Mouse (Mus musculus): ENCODE results near the gene Zmiz2. TPM values are rescaled to one million over a fixed set of nuclear protein-coding genes. Genes with fewer than 3 reads are reported as not detected.
"Not testable (repeated sequence)": the region's sequence is repeated elsewhere in the genome, so short reads cannot be mapped to it uniquely, and the experiment has no call there.

The Zmiz2 gene
- 22.6 and 25.2 TPM in 2 replicates for polyA plus RNA-seq (2016; fragmentation: Nextera tagmentation; extraction: Ambion mirVana)

DNA sequence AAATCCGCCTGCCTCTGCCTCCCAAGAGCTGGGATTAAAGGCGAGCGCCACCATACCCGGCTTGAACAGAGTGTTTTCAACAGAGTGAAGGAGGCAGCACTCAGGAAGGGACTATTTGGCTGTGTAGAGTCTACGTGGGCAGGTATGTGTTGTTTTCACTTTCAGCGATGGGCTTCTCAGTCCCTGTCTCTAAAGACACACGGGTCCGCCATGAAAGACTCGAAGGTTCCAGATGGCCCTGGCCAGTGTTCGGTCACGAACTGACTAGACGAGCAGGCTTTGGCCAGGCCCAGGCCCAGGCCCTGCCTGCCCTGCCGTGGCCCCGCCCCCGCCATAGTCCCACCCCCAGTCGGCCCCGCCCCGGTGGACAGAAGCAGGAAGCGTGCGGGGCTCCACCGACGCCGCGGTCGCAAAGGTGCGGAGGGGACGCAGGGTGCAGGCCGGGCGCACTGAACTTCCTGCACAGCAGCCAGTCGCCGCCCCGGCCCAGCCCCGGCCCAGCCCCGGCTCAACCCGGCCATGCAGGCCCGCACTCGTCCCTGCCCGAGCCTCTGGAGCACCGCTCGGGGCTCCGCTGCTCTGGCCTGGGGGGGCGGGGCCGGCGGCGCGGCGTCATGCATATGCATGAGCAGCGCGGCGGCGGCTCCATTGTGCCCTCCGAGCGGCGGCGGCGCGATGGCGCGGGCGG, at the start of gene Zmiz2:
Zmiz2 (plus strand) TSS at position 349 of the 688 bp plus-strand sequence.
- peak; percentile 98 for ATAC-seq (ENCODE audit: low FRiP score, low read depth)
- no peaks in the 10 kb centered on the region for H3K9me3 ChIP-seq
- peak within 1 kb of the TSS; percentile 96 for H3K4me3 ChIP-seq
- peak within 1 kb of the TSS; percentile 84 for H3K4me2 ChIP-seq (replicated peaks)
- H3K9ac ChIP-seq (replicated peaks): peak within 1 kb of the TSS; percentile 91
- peak within 1 kb of the TSS; percentile 94 for H3K27ac ChIP-seq (replicated peaks)
- peaks cover 16% of the 10 kb centered on the region; the same call in 1 of the 2 replicates for H3K36me3 ChIP-seq
- 8% methylated on average over 49 of the region's 60 CpGs for WGBS
- no peaks in the 10 kb centered on the region for H3K27me3 ChIP-seq
- peaks cover 24% of the 10 kb centered on the region for H3K4me1 ChIP-seq

DNA sequence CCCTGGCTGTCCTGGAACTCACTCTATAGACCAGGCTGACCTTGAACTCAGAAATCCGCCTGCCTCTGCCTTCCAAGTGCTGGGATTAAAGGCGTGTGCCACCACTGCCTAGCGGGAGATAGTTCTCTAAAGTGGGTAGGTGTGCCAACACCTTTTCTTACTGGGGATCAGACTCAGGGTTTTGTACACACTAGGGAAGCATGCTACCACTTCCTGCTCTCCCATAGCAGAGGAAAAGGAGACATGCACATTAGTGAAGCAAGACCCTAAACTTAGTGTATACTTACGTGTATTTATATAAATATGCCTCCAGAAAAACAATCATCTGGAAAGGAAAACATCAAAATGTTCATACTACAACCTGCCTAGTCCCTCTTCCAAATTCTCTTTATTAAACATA, 42.9 kb upstream of the Zmiz2 start:
- no peak for ATAC-seq (ENCODE audit: low FRiP score, low read depth)
- WGBS: 96% methylated on average over 4 of the region's 4 CpGs

DNA sequence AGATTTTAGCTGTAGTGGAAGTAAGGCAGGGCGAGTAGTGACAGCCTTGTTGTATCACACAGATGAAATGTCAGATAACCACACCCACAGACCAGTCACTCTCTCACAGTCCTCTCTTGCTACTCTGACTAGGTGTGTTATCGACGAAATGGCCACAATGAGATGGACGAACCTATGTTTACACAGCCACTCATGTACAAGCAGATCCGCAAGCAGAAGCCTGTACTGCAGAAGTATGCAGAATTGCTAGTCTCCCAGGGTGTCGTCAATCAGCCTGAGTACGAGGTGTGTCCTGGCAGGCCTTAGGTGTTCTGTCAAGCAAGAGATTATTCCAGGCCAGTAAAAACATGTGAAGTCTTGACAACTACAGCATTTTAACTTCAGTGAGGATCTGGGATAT, 41.9 kb upstream of the Zmiz2 start:
- no peak overlapping the region for H3K4me2 ChIP-seq (replicated peaks)
- no peak overlapping the region for H3K27ac ChIP-seq (replicated peaks)
- no peak overlapping the region for H3K9ac ChIP-seq (replicated peaks)
- no peaks in the 10 kb centered on the region for H3K27me3 ChIP-seq
- H3K36me3 ChIP-seq: peaks cover 91% of the 10 kb centered on the region
- no peaks in the 10 kb centered on the region for H3K4me1 ChIP-seq
- ATAC-seq (ENCODE audit: low FRiP score, low read depth): no peak
- 94% methylated on average over 7 of the region's 7 CpGs for WGBS
- H3K9me3 ChIP-seq: no peaks in the 10 kb centered on the region
- no peak overlapping the region for H3K4me3 ChIP-seq

More for the DNA sequence above, 42.9 kb upstream of the Zmiz2 start:
- no peaks in the 10 kb centered on the region for H3K27me3 ChIP-seq
- H3K27ac ChIP-seq (replicated peaks): no peak overlapping the region
- no peak overlapping the region for H3K9ac ChIP-seq (replicated peaks)
- no peaks in the 10 kb centered on the region for H3K9me3 ChIP-seq
- no peak overlapping the region for H3K4me2 ChIP-seq (replicated peaks)
- no peak overlapping the region for H3K4me3 ChIP-seq
- no peaks in the 10 kb centered on the region for H3K4me1 ChIP-seq
- H3K36me3 ChIP-seq: peaks cover 95% of the 10 kb centered on the region

DNA sequence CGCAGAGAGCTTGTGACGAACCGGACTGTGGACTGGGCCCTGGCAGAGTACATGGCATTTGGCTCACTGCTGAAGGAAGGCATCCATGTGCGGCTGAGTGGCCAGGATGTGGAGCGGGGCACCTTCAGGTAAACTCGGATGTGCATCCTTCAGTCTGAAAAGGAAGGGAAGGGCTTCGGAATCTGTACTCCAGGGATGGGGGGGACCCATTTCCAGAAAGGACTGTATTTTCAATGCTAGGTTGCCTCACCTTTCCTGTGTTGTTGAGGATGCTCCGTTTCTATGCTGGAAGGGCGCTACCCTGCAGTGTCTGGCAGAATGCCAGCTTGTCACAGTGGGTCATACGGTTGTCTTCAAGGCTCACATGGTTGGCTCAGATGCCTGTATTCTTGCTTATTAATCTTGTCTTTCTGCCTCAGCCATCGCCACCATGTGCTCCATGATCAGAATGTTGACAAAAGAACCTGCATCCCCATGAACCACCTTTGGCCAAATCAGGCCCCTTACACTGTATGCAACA, 40.1 kb upstream of the Zmiz2 start:
- ATAC-seq (ENCODE audit: low FRiP score, low read depth): no peak
- H3K36me3 ChIP-seq: peaks cover 93% of the 10 kb centered on the region
- 93% methylated on average over 11 of the region's 11 CpGs for WGBS

DNA sequence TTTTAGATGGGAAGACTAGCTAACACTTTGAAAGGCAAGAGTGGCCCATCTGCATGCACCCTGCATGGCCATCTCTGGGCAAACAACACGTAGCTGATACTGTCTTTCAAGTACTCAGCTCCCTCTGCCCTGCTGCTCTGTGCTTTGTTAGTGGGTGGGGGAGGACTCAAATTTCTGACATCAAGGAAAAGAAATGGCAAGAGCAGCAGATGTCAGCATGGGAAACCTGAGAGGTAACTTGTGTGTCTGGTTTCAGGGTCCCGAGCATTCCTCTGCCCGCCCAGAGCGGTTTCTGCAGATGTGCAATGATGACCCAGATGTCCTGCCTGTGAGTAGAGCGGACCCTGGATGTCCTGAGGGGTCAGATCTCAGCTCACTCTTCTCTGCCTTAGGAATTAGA, 39.3 kb upstream of the Zmiz2 start:
- 98% methylated on average over 5 of the region's 5 CpGs for WGBS

More for the DNA sequence above, 40.1 kb upstream of the Zmiz2 start:
- Histone ChIP-seq H3K4me3 (no peak overlapping the region), H3K4me2 (replicated peaks) (no peak overlapping the region), H3K27ac (replicated peaks) (no peak overlapping the region), H3K4me1 (no peaks in the 10 kb centered on the region), H3K9ac (replicated peaks) (no peak overlapping the region), H3K9me3 (no peaks in the 10 kb centered on the region), H3K27me3 (no peaks in the 10 kb centered on the region)

DNA sequence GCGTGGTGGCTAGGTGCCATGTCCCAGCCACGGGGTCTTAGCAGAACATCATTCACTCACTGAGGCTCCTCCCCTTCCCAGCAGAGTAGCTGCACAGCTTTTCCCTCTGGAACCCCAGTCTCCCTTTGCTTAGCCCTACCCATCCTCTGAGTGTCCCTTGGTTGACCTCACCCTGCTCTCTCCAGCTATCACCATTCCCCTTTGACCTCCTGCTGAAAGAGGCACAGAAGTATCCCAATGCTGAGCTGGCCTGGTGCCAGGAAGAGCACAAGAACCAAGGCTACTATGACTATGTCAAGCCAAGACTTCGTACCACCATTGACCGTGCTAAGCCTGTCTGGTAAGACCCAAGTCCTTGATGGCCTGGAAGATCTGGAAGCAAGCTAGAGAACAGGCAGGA, 33.8 kb upstream of the Zmiz2 start:
- H3K9ac ChIP-seq (replicated peaks): no peak overlapping the region
- no peaks in the 10 kb centered on the region for H3K27me3 ChIP-seq
- 96% methylated on average over 4 of the region's 4 CpGs for WGBS
- H3K4me2 ChIP-seq (replicated peaks): no peak overlapping the region
- ATAC-seq (ENCODE audit: low FRiP score, low read depth): no peak
- H3K36me3 ChIP-seq: peaks cover 69% of the 10 kb centered on the region
- H3K9me3 ChIP-seq: no peaks in the 10 kb centered on the region
- no peaks in the 10 kb centered on the region for H3K4me1 ChIP-seq
- no peak overlapping the region for H3K27ac ChIP-seq (replicated peaks)
- no peak overlapping the region for H3K4me3 ChIP-seq

More for the DNA sequence above, 39.3 kb upstream of the Zmiz2 start:
- no peak overlapping the region for H3K4me2 ChIP-seq (replicated peaks)
- H3K27me3 ChIP-seq: no peaks in the 10 kb centered on the region
- H3K4me1 ChIP-seq: no peaks in the 10 kb centered on the region
- no peak overlapping the region for H3K4me3 ChIP-seq
- no peak overlapping the region for H3K9ac ChIP-seq (replicated peaks)
- no peaks in the 10 kb centered on the region for H3K9me3 ChIP-seq
- peaks cover 94% of the 10 kb centered on the region for H3K36me3 ChIP-seq
- H3K27ac ChIP-seq (replicated peaks): no peak overlapping the region
- ATAC-seq (ENCODE audit: low FRiP score, low read depth): no peak

DNA sequence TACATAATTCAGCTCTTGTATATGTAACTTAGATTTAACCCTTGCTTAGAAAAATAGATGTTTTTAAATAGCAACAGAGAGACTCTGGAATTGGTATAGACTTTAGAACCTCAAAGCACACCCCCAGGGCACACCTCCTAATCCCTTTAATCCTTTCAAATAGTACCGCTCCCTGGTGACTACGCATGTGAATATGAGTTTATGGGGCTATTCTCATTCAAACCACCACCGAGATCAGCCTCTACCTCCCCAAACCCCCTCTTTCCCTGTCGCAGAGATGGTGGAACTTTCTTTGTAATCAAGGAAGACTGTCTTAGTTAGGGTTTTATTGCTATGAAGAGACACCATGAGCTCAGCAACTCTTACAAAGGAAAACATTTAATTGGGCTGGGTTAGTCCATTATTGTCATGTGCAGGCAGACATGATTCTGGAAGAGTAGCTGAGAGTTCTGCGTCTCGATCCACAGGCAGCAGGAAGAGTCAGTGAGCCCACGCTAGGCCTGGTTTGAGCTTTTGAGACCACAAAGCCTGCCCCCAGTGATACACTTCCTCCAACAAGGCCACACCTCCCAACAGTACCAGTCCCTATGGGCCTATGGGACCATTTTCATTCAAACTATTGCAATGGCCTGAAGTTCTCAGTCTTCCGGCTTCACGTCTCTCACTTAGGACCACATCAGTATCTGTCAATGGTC, 24.1 kb upstream of the Zmiz2 start:
- H3K4me3 ChIP-seq: no peak overlapping the region
- no peaks in the 10 kb centered on the region for H3K9me3 ChIP-seq
- no peaks in the 10 kb centered on the region for H3K27me3 ChIP-seq
- ATAC-seq (ENCODE audit: low FRiP score, low read depth): no peak
- no peak overlapping the region for H3K27ac ChIP-seq (replicated peaks)
- H3K4me1 ChIP-seq: no peaks in the 10 kb centered on the region
- H3K36me3 ChIP-seq: no peaks in the 10 kb centered on the region
- no peak overlapping the region for H3K4me2 ChIP-seq (replicated peaks)
- H3K9ac ChIP-seq (replicated peaks): no peak overlapping the region
- 74% methylated on average over 9 of the region's 9 CpGs for WGBS

DNA sequence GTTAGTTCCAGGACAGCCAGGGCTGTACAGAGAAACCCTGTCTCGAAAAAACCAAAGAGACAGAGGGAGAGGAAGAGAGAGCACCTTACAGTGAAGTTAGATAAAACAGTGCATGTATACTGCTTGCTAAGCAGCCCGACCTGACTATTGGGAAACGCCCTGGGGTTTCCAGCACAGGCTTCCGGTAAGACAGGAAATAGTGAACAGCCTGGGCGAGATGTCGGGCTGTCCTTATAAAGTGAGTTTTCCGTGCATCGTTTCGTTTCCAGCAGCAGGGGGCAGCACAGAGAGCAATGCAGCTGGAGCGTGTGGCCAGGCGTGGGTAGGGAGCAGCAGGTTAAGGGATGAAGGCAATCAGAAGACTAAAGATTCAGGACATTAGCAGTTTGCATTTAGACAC, 23.0 kb upstream of the Zmiz2 start:
- Histone ChIP-seq H3K9me3 (no peaks in the 10 kb centered on the region), H3K36me3 (no peaks in the 10 kb centered on the region), H3K4me2 (replicated peaks) (no peak overlapping the region), H3K4me3 (no peak overlapping the region), H3K27ac (replicated peaks) (no peak overlapping the region), H3K4me1 (no peaks in the 10 kb centered on the region), H3K27me3 (no peaks in the 10 kb centered on the region), H3K9ac (replicated peaks) (no peak overlapping the region)
- peak; percentile 56; the same call in 1 of the 2 replicates for ATAC-seq (ENCODE audit: low FRiP score, low read depth)
- whole genome bisulfite sequencing: 20% methylated on average over 11 of the region's 11 CpGs

DNA sequence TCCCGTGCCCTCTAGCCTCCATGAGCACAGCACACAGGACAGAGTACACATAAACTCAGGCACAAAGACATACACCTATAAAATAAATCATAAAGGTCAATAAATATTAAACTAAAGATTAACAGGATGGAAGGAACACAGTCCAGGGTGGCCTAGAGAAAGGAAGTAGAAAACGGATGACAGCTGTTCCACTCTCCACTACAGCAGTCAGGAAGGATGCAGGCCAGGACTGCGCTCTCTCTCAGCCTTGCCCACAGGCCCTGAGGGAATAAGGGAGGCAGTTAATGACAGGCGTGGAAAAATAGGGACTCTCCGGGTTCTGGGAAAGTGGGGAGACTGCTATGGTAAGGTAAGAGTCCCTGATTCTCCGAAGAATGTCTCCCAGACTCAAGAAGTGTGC, 22.4 kb upstream of the Zmiz2 start:
- no peak overlapping the region for H3K27ac ChIP-seq (replicated peaks)
- no peaks in the 10 kb centered on the region for H3K36me3 ChIP-seq
- WGBS: 78% methylated on average over 6 of the region's 6 CpGs
- H3K9me3 ChIP-seq: no peaks in the 10 kb centered on the region
- no peak overlapping the region for H3K9ac ChIP-seq (replicated peaks)
- no peak for ATAC-seq (ENCODE audit: low FRiP score, low read depth)
- no peak overlapping the region for H3K4me3 ChIP-seq
- H3K4me2 ChIP-seq (replicated peaks): no peak overlapping the region
- H3K27me3 ChIP-seq: no peaks in the 10 kb centered on the region
- H3K4me1 ChIP-seq: no peaks in the 10 kb centered on the region

DNA sequence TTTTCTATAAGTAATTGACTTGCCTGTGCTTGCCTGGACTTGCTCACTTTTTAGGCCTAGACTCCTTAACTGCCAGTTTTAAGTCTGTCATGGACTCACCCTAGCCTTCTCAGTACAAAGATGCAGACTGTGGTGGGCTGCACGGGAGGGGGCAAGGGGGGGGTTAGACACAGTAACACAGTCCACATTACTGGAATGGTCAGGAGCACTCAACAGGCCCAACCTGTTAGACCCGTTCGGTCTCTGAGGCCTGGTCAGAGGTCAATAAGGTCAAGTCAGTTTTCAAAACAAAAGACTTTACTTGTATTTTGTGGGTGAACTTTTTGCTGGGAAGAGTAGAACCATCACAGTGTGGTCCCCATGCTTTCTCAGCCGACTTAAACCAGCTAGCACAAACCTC, 21.7 kb upstream of the Zmiz2 start:
- H3K27me3 ChIP-seq: no peaks in the 10 kb centered on the region
- no peaks in the 10 kb centered on the region for H3K9me3 ChIP-seq
- 87% methylated on average over 4 of the region's 4 CpGs for WGBS
- H3K4me2 ChIP-seq (replicated peaks): no peak overlapping the region
- H3K4me1 ChIP-seq: no peaks in the 10 kb centered on the region
- ATAC-seq (ENCODE audit: low FRiP score, low read depth): no peak
- no peak overlapping the region for H3K9ac ChIP-seq (replicated peaks)
- H3K27ac ChIP-seq (replicated peaks): no peak overlapping the region
- no peaks in the 10 kb centered on the region for H3K36me3 ChIP-seq
- no peak overlapping the region for H3K4me3 ChIP-seq

DNA sequence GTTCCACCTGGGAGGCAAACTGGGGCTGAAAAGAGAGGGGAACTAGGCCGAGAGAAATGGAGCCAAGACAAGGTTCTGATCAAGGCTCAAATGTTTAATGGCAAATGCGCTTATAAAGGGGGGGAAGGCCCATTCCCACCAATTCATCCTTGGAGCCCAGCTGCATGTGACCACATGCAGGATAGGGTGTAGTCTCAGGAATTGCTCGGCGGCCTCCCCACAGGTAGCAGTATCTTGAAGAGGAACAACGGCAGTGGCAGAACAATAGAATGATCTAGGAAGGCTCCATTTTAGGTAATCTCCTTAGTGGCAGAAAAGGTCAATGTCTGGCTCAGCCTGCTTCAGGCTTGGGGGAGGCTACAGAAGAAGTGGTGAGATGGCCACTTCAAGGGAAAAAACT, 20.9 kb upstream of the Zmiz2 start:
- not testable (repeated sequence) for H3K4me3 ChIP-seq; H3K9ac ChIP-seq (replicated peaks)

DNA sequence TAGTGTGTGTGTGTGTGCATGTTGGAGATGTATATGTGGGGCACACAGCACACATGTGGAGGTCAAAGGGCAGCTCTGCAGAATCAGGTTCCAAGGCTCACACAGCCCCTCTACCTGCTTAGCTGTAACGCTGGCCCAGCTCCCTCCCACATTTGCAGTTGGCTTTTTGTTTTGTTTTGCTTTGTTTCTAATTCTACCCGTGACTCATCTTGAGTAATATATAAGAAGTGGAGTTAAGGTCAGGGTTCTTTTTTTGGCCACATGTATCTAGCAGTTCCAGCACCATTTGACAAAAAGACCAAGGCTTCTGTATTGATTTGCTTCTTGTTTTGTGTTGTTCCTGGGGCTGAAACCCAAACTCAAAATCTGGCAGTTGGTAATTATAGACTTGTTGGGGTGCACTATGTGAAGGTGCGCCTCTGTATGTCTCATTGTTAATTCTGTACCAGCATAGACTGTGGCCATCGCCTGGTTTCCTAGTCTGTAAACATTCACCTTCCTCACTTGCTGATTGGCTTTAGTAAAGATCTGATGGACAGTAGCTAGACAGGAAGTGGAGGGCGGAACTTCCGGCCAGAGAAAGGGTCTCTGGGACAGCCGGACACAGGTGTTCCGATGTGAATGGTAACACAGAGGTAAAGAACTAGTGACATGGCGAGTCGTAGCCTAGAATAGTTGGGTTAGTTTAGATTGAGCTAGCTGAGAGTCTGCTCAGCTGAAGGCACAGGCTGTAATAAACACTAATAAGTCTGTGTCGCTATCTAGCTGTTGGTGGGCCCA, 17.3 kb upstream of the Zmiz2 start:
- Histone ChIP-seq H3K27ac (replicated peaks) (no peak overlapping the region), H3K4me1 (no peaks in the 10 kb centered on the region), H3K4me2 (replicated peaks) (no peak overlapping the region), H3K9me3 (no peaks in the 10 kb centered on the region), H3K27me3 (no peaks in the 10 kb centered on the region), H3K4me3 (no peak overlapping the region), H3K9ac (replicated peaks) (no peak overlapping the region), H3K36me3 (no peaks in the 10 kb centered on the region)
- WGBS: 89% methylated on average over 11 of the region's 11 CpGs
- ATAC-seq (ENCODE audit: low FRiP score, low read depth): no peak

More for the DNA sequence above, 20.9 kb upstream of the Zmiz2 start:
- ATAC-seq (ENCODE audit: low FRiP score, low read depth); H3K27me3 ChIP-seq; H3K36me3 ChIP-seq; H3K9me3 ChIP-seq; H3K4me2 ChIP-seq (replicated peaks); H3K4me1 ChIP-seq; H3K27ac ChIP-seq (replicated peaks): not testable (repeated sequence)
- 71% methylated on average over 5 of the region's 5 CpGs for WGBS

Measured in midbrain, embryonic 12.5 days (tissue).